Mouse (Mus musculus) liver, postnatal 0 days (tissue): ENCODE measurements around the gene Cstf1.

Experiments
- CTCF ChIP-seq: sonication (generic); IDR thresholded peaks from 2 replicates; pipeline ENCODE4 v1.5.1; 2016; ENCODE audit warnings: antibody characterized with exemption, low read depth
- EP300 ChIP-seq: IDR thresholded peaks from 2 replicates; pipeline ENCODE4 v1.6.1; 2016; ENCODE audit warnings: antibody characterized with exemption, low read depth, mild to moderate bottlenecking

DNA sequence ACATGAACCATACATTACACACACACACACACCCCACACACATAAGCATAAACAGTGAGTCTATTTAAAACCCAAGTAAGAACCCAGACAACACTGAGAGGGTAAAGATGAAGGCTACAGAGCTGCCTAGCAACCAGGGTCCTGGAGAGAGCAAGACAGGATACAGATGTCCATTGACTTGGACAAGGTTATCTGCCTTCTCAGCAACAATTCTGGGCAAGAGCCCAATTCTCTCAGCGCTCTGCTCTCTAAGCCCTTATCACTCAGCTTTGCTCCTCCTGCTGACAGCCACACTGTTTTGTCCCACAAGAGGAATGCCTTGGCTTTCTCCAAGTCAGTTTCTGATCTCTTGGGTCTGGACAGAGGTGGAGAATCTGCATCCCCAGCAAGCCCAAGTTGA lies 60.1 kb downstream of the Cstf1 start:
- TF ChIP-seq CTCF, result peak; percentile 26; the same call in 1 of the 2 replicates
- TF ChIP-seq EP300, result no peak
